ENCODE assay signal across 16 mouse cellular contexts in genomic region chr10:5139932-5140264, GRCm38 (mm10).
A peak's percentile ranks its signal among the peaks of the same experiment; 100 is the strongest.
DNase-seq lines count a peak whose midpoint lies in the region; ATAC-seq and TF ChIP-seq lines count a peak whose summit lies in the region.
"Had no signal": no experiment of that assay in that cellular context is flagged by ENCODE, and none has a peak within 500 bp of the region (broad histone marks: within the 10 kb centered on the region; RNA-seq: fewer than 3 reads in every experiment).

No protein-coding gene starts in this region.

- WGBS in kidney, embryonic 15.5 days = 47% methylated on average over 4 of the region's 4 CpGs
- 76% methylated on average over 4 of the region's 4 CpGs for WGBS in intestine, embryonic 16.5 days

- in situ Hi-C loops in Patski (cut with MboI; ENCODE audit: low pct_unique_long_range_greater_than_20kb) = no loop called here

- TF ChIP-seq CTCF in Patski (IDR thresholded peaks at IDR 0.05) = no peak

- peaks cover 5% of the 10 kb centered on the region for H3K4me1 ChIP-seq in kidney, embryonic 15.5 days
- H3K4me1 ChIP-seq in intestine, embryonic 16.5 days (ENCODE audit: control insufficient read depth, insufficient read depth, low read length) = no peaks in the 10 kb centered on the region
- H3K4me1 ChIP-seq: embryonic facial prominence, embryonic 15.5 days; forebrain, embryonic 15.5 days; limb, embryonic 10.5 days; liver, embryonic 13.5 days; midbrain, embryonic 15.5 days had no signal

- no peak overlapping the region for H3K4me3 ChIP-seq in kidney, embryonic 15.5 days (replicated peaks)
- H3K4me3 ChIP-seq in intestine, embryonic 16.5 days (ENCODE audit: low read length) = no peak overlapping the region
- H3K4me3 ChIP-seq: embryonic facial prominence, embryonic 15.5 days; forebrain, embryonic 15.5 days; limb, embryonic 10.5 days; liver, embryonic 13.5 days; midbrain, embryonic 15.5 days had no signal

- no peak overlapping the region for H3K4me2 ChIP-seq in kidney, embryonic 15.5 days
- H3K4me2 ChIP-seq in intestine, embryonic 16.5 days (ENCODE audit: low read depth, low read length) = no peak overlapping the region
- H3K4me2 ChIP-seq: embryonic facial prominence, embryonic 15.5 days; forebrain, embryonic 15.5 days; liver, embryonic 13.5 days; midbrain, embryonic 15.5 days had no signal

- CTCF ChIA-PET in Patski (lab: Charles Lee) = interaction anchor here (0.8 to 1.0 kb wide), 2 partner anchors 10 to 55 kb away, joined by 3 read pairs; no protein-coding TSS in a partner anchor

- POLR2A ChIA-PET in Patski (lab: Charles Lee) = interaction anchor here (0.6 kb wide), 1 partner anchor 146 kb away, joined by 3 read pairs; no protein-coding TSS in a partner anchor

- peak; percentile 9 for DNase-seq in gastrocnemius, postnatal 14 days
- no peak for DNase-seq in gastrocnemius, postnatal 10 days
- no peak for DNase-seq in kidney, adult 8-10 months
- no peak for DNase-seq in Patski (ENCODE audit: low read depth, low spot score)
- DNase-seq in layer of hippocampus, adult 8-10 months (ENCODE audit: low spot score in 2 of 2) = no peak
- no peak for DNase-seq in cerebellum, postnatal 25 days
- DNase-seq: B cell, adult 2 months; cerebellum, adult 11 months; gastrocnemius, postnatal 36 days; liver, embryonic 13.5 days had no signal

- H3K9me3 ChIP-seq in kidney, embryonic 15.5 days (replicated peaks) = no peaks in the 10 kb centered on the region
- H3K9me3 ChIP-seq in intestine, embryonic 16.5 days (ENCODE audit: control insufficient read depth, low read length) = no peaks in the 10 kb centered on the region
- H3K9me3 ChIP-seq: embryonic facial prominence, embryonic 15.5 days; forebrain, embryonic 15.5 days; limb, embryonic 10.5 days; liver, embryonic 13.5 days; midbrain, embryonic 15.5 days had no signal

- peak overlapping the region; percentile 89 for H3K27ac ChIP-seq in kidney, embryonic 15.5 days
- 0 out of 2 replicates have a peak overlapping the region, but pooled peaks have one; percentile 2 for H3K27ac ChIP-seq in intestine, embryonic 16.5 days (ENCODE audit: low read length)
- H3K27ac ChIP-seq: embryonic facial prominence, embryonic 15.5 days; forebrain, embryonic 15.5 days; limb, embryonic 10.5 days; liver, embryonic 13.5 days; midbrain, embryonic 15.5 days had no signal

- intact Hi-C loops in gastrocnemius, postnatal 14 days (cut with DNase I; ENCODE audit: low total_unique reads) = no loop called here

- peaks cover 6% of the 10 kb centered on the region; the same call in 1 of the 2 replicates for H3K36me3 ChIP-seq in kidney, embryonic 15.5 days
- H3K36me3 ChIP-seq in intestine, embryonic 16.5 days (ENCODE audit: control insufficient read depth, insufficient read depth, low read length) = no peaks in the 10 kb centered on the region
- H3K36me3 ChIP-seq: forebrain, embryonic 15.5 days; midbrain, embryonic 15.5 days had no signal

- ATAC-seq in kidney, embryonic 15.5 days (replicated peaks; ENCODE audit: low FRiP score) = no peak
- ATAC-seq in Patski = peak; percentile 54
- no peak for ATAC-seq in intestine, embryonic 16.5 days
- ATAC-seq: forebrain, embryonic 15.5 days; midbrain, embryonic 15.5 days had no signal

- no peaks in the 10 kb centered on the region for H3K27me3 ChIP-seq in kidney, embryonic 15.5 days
- no peaks in the 10 kb centered on the region for H3K27me3 ChIP-seq in Patski
- H3K27me3 ChIP-seq in intestine, embryonic 16.5 days (replicated peaks; ENCODE audit: control insufficient read depth, insufficient read depth, low read length) = no peaks in the 10 kb centered on the region
- H3K27me3 ChIP-seq: embryonic facial prominence, embryonic 15.5 days; forebrain, embryonic 15.5 days; liver, embryonic 13.5 days; midbrain, embryonic 15.5 days had no signal

- no peak overlapping the region for H3K9ac ChIP-seq in kidney, embryonic 15.5 days
- H3K9ac ChIP-seq in intestine, embryonic 16.5 days (ENCODE audit: low read depth, low read length) = no peak overlapping the region
- H3K9ac ChIP-seq: embryonic facial prominence, embryonic 15.5 days; forebrain, embryonic 15.5 days; liver, embryonic 13.5 days; midbrain, embryonic 15.5 days had no signal
